Mouse (Mus musculus) intestine, embryonic 15.5 days (tissue): Measurements from ENCODE around the gene Mto1. TPM values are rescaled to one million over a fixed set of nuclear protein-coding genes. Genes with fewer than 3 reads are reported as not detected.
A peak's percentile ranks its signal among the peaks of the same experiment; 100 is the strongest.
"Not testable (repeated sequence)": the region's sequence is repeated elsewhere in the genome, so short reads cannot be mapped to it uniquely, and the experiment has no call there.

Experiments used
- ATAC-seq: fragments of 200-750 bp; cut with Nextera tagmentation; 2 replicates; pipeline ENCODE4 v1.8.0; 2017; ENCODE audit warnings: moderate TSS enrichment, moderate library complexity
- H3K27ac ChIP-seq: fragments of 300-500 bp; sonication (generic); 2 replicates; pipeline ENCODE4 v1.5.1; 2015; ENCODE audit warnings: mild to moderate bottlenecking, inconsistent platforms
- H3K27me3 ChIP-seq: fragments of 300-500 bp; sonication (generic); replicated peaks from 2 replicates; pipeline ENCODE4 v1.6.1; 2015; ENCODE audit warnings: inconsistent platforms
- H3K36me3 ChIP-seq: fragments of 300-500 bp; sonication (generic); 2 replicates; pipeline ENCODE4 v1.6.1; 2015; ENCODE audit warnings: inconsistent platforms
- H3K4me1 ChIP-seq: fragments of 300-500 bp; sonication (generic); replicated peaks from 2 replicates; pipeline ENCODE4 v1.6.1; 2015; ENCODE audit warnings: inconsistent platforms
- H3K4me2 ChIP-seq: fragments of 300-500 bp; sonication (generic); replicated peaks from 2 replicates; pipeline ENCODE4 v1.6.1; 2015; ENCODE audit warnings: mild to moderate bottlenecking, inconsistent platforms
- H3K4me3 ChIP-seq: fragments of 300-500 bp; sonication (generic); replicated peaks from 2 replicates; pipeline ENCODE4 v1.5.1; 2015; ENCODE audit warnings: inconsistent platforms
- H3K9ac ChIP-seq: fragments of 300-500 bp; sonication (generic); 2 replicates; pipeline ENCODE4 v1.6.1; 2015; ENCODE audit warnings: inconsistent platforms
- H3K9me3 ChIP-seq: fragments of 300-500 bp; sonication (generic); 2 replicates; pipeline ENCODE4 v1.6.1; 2016; ENCODE audit warnings: inconsistent platforms
- WGBS: fragments of 180-500 bp; shearing (Covaris S2); methylation state at CpG from one replicate; pipeline ENCODE4 v1.1.7; 2015; 5-methylcytosine and 5-hydroxymethylcytosine counted together
- polyA plus RNA-seq: library from polyadenylated mRNA; unstranded; fragments of >200 nt; fragmentation: Nextera tagmentation; extraction: Ambion mirVana; gene quantifications from 2 replicates; pipeline ENCODE4 v1.2.1, GENCODE M21; 2015

The Mto1 gene
- polyA plus RNA-seq, 1 experiment from 2014 or later: 24.2 TPM

DNA sequence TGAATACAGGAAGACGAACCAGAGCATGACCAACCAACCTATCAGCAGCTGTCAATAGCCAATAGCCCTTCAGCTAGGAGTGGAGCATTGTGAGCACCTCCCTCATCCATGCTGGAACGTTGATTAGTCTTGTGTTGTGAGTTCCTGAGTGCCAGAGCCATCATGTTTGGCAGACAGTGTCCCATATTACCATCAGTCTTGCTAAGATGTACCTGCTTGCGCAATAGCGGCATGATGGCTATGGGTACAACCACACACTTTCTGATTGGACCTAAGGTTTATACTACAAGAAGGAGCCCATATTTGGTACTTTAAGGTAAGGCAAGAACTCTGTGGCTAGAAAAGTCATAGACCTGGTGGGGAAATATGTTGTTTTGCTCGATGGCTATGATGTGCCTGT, 63.7 kb downstream of the Mto1 start:
- Histone ChIP-seq H3K4me1 (0 out of 2 replicates have a peak, but pooled peaks cover 2% of the 10 kb centered on the region), H3K9me3 (no peaks in the 10 kb centered on the region), H3K36me3 (no peaks in the 10 kb centered on the region), H3K27me3 (no peaks in the 10 kb centered on the region), H3K4me3 (no peak overlapping the region), H3K9ac (no peak overlapping the region), H3K27ac (no peak overlapping the region), H3K4me2 (no peak overlapping the region)
- WGBS: 94% methylated on average over 5 of the region's 5 CpGs
- no peak for ATAC-seq

DNA sequence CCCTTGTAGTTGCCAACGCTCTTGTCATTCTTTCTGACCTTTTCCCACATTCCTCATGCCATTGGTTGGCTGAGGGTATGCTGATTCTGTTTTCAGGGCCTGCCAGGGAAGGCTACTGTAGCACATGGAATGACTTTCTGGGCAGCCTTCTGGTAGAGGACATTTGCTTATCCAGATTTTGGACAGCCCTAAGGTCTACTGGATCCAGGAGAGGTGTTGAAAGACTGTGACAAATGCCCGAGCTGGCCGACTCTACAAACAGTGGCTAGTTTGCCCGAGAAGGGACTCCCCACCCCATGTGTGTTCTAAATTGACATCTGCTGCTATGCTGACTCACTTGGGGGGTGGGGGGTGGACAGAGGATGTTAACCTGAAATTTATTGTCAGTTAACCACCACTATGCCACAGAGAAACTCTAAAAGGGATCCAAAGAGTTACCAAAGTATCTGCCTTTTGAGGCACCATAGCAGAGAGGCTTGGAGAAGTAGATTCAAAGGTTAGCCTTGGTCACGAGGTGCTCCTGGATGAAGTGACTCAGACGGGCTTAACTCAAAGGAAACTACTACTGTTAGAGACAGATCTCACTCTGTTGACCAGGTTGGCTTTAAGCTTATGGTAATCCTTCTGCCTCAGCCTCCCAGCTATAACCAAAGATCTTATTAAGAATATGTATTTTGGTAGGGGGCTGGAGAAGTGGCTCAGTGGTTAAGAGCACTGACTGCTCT, 65.9 kb downstream of the Mto1 start:
- no peaks in the 10 kb centered on the region for H3K36me3 ChIP-seq
- H3K4me3 ChIP-seq: no peak overlapping the region
- no peak for ATAC-seq
- no peaks in the 10 kb centered on the region for H3K27me3 ChIP-seq
- H3K27ac ChIP-seq: no peak overlapping the region
- no peak overlapping the region for H3K4me2 ChIP-seq
- WGBS: 63% methylated on average over 6 of the region's 6 CpGs
- H3K9me3 ChIP-seq: no peaks in the 10 kb centered on the region
- no peaks in the 10 kb centered on the region for H3K4me1 ChIP-seq
- no peak overlapping the region for H3K9ac ChIP-seq

GRCm38 (mm10) chr9:78514681-78515080, 66.7 kb downstream of the Mto1 start:
- no peak overlapping the region for H3K4me3 ChIP-seq
- ATAC-seq: no peak
- H3K9me3 ChIP-seq: no peaks in the 10 kb centered on the region
- no peak overlapping the region for H3K9ac ChIP-seq
- H3K4me2 ChIP-seq: no peak overlapping the region
- no peaks in the 10 kb centered on the region for H3K4me1 ChIP-seq
- H3K27ac ChIP-seq: no peak overlapping the region
- WGBS: 79% methylated on average over 4 of the region's 4 CpGs
- no peaks in the 10 kb centered on the region for H3K36me3 ChIP-seq
- no peaks in the 10 kb centered on the region for H3K27me3 ChIP-seq

DNA sequence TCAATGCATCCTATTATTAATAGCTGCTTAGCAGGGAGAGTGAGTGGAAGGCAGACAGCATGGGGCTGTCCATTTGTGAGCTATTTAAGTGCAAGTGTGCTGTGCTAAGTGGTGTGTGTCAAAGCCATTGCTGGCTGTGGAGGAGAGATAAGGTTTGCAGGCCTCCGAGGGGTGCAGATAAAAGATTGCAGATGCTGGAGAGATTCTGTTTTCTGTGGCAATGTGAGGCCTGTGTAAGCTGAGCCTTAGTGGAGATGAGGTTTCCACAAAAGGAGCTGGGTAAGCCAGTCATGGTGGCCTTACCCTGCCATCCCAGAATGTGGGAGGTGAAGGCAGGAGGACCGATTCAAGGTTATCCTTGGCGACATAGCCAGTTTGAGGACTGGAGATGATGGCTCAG, 68.1 kb downstream of the Mto1 start:
- H3K4me2 ChIP-seq: no peak overlapping the region
- no peak overlapping the region for H3K4me3 ChIP-seq
- no peaks in the 10 kb centered on the region for H3K36me3 ChIP-seq
- H3K27ac ChIP-seq: no peak overlapping the region
- H3K27me3 ChIP-seq: no peaks in the 10 kb centered on the region
- H3K9me3 ChIP-seq: no peaks in the 10 kb centered on the region
- ATAC-seq: no peak
- WGBS: 66% methylated on average over 3 of the region's 3 CpGs
- no peak overlapping the region for H3K9ac ChIP-seq
- peaks cover 6% of the 10 kb centered on the region for H3K4me1 ChIP-seq

GRCm38 (mm10) chr9:78517237-78517636, 69.2 kb downstream of the Mto1 start:
- H3K4me2 ChIP-seq, H3K27ac ChIP-seq, H3K4me1 ChIP-seq, H3K9ac ChIP-seq, ATAC-seq, H3K9me3 ChIP-seq, H3K4me3 ChIP-seq, H3K27me3 ChIP-seq, H3K36me3 ChIP-seq: not testable (repeated sequence)
- WGBS: 62% methylated on average over 3 of the region's 3 CpGs

GRCm38 (mm10) chr9:78520127-78520779, 72.2 kb downstream of the Mto1 start:
- no peaks in the 10 kb centered on the region for H3K9me3 ChIP-seq

DNA sequence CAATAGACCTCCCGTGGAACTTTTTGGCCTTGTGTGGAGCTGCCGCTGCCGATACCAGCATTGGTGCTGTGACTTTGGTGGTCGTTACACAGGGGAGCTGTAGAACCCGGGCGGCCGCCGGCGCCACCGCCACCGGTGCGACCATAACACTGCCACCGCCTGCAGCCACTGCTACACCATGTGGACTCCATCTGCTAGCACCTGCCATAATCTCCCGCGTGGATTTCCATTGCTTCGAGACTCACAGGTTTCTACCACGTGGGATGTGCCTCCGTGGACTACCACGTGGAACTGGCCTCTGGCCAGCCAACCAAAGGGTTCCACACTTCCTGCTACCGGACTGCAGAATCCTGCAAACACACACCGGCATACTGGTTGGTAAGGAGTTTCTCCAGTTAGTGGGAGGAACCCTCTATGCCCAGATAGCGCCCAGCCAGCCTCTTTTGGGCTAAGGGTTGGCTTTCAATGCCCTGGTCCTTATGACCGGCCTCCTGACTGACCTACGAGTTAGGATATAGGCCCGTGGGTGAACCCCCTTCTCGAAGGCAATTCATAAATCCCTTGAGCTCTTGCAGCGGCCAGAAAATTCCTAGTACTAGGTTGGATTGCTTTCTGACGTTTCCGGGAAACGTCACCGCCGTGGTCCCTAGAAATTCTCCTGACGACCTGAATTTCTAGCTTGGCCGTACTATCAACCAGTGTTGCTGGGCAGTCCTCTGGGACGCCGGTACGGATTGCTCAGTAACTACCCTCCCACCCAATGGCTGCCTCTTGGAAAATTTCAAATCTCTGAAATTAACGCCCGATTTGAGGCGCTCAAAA, 73.0 kb downstream of the Mto1 start:
- no peaks in the 10 kb centered on the region for H3K27me3 ChIP-seq
- 3% methylated on average over 40 of the region's 40 CpGs for WGBS
- peak overlapping the region; percentile 85 for H3K4me2 ChIP-seq
- peak overlapping the region; percentile 74 for H3K27ac ChIP-seq
- peaks cover 12% of the 10 kb centered on the region for H3K4me1 ChIP-seq
- peak; percentile 61 for ATAC-seq
- peak overlapping the region; percentile 42 for H3K9ac ChIP-seq
- H3K4me3 ChIP-seq: peak overlapping the region; percentile 47
- no peaks in the 10 kb centered on the region for H3K9me3 ChIP-seq
- H3K36me3 ChIP-seq: no peaks in the 10 kb centered on the region

More at GRCm38 (mm10) chr9:78520127-78520779, 72.2 kb downstream of the Mto1 start:
- Histone ChIP-seq H3K9ac (peak overlapping the region; percentile 42), H3K4me2 (peak overlapping the region; percentile 85), H3K36me3 (no peaks in the 10 kb centered on the region), H3K4me3 (peak overlapping the region; percentile 47), H3K27me3 (no peaks in the 10 kb centered on the region), H3K27ac (peak overlapping the region; percentile 74), H3K4me1 (peaks cover 9% of the 10 kb centered on the region)
- WGBS: 4% methylated on average over 15 of the region's 15 CpGs
- ATAC-seq: peak; percentile 91

- peak overlapping the region; percentile 47 for H3K4me3 ChIP-seq
- H3K9ac ChIP-seq: peak overlapping the region; percentile 42; the same call in 1 of the 2 replicates
- peak overlapping the region; percentile 74 for H3K27ac ChIP-seq
- H3K27me3 ChIP-seq: no peaks in the 10 kb centered on the region
- WGBS: 31% methylated on average over 14 of the region's 14 CpGs
- no peaks in the 10 kb centered on the region for H3K9me3 ChIP-seq
- no peaks in the 10 kb centered on the region for H3K36me3 ChIP-seq
- H3K4me2 ChIP-seq: peak overlapping the region; percentile 85
- H3K4me1 ChIP-seq: peaks cover 12% of the 10 kb centered on the region
- ATAC-seq: peak; percentile 18
These were observed 73.7 kb downstream of the Mto1 start for GRCm38 (mm10) chr9:78521689-78522088.

Other genes with a start within 250 kb of the Mto1 start
- 61.1 and 68.1 TPM in 2 replicates for gene Gsta1, start 217.6 kb upstream of the Mto1 start, polyA plus RNA-seq
- gene Gm3776, start 191.1 kb upstream of the Mto1 start, polyA plus RNA-seq: 45.9 and 53.7 TPM in 2 replicates
- 0.93 and 1.2 TPM in 2 replicates for gene Gm10639, start 158.3 kb upstream of the Mto1 start, polyA plus RNA-seq
- not detected in 2 replicates for gene Omt2a, start 133.4 kb upstream of the Mto1 start, polyA plus RNA-seq
- not detected in 2 replicates for gene Omt2b, start 120.6 kb upstream of the Mto1 start, polyA plus RNA-seq
- 35.3 and 36.5 TPM in 2 replicates for gene Gsta2, start 92.4 kb upstream of the Mto1 start, polyA plus RNA-seq
- 0.39 TPM in 1 of 2 replicates, not detected in the other for gene Dppa5a, start 80.0 kb upstream of the Mto1 start, polyA plus RNA-seq
- gene Ooep, start 69.5 kb upstream of the Mto1 start, polyA plus RNA-seq: 0.34 and 0.60 TPM in 2 replicates
- 0.27 and 0.36 TPM in 2 replicates for gene Ddx43, start 52.4 kb upstream of the Mto1 start, polyA plus RNA-seq
- 2.3 and 2.4 TPM in 2 replicates for gene Cgas, start 5.0 kb upstream of the Mto1 start, polyA plus RNA-seq
- gene Gm17324, start 578 bp downstream of the Mto1 start, polyA plus RNA-seq: 0.32 and 0.64 TPM in 2 replicates
- 4,456 and 4,538 TPM in 2 replicates for gene Eef1a1, start 40.9 kb downstream of the Mto1 start, polyA plus RNA-seq
- gene Slc17a5, start 139.8 kb downstream of the Mto1 start, polyA plus RNA-seq: 39.6 and 49.8 TPM in 2 replicates
- gene Cd109, start 167.3 kb downstream of the Mto1 start, polyA plus RNA-seq: 5.1 and 5.9 TPM in 2 replicates